Mouse (Mus musculus): Measurements from ENCODE around the gene Supt3.

Supt3 gene

DNA sequence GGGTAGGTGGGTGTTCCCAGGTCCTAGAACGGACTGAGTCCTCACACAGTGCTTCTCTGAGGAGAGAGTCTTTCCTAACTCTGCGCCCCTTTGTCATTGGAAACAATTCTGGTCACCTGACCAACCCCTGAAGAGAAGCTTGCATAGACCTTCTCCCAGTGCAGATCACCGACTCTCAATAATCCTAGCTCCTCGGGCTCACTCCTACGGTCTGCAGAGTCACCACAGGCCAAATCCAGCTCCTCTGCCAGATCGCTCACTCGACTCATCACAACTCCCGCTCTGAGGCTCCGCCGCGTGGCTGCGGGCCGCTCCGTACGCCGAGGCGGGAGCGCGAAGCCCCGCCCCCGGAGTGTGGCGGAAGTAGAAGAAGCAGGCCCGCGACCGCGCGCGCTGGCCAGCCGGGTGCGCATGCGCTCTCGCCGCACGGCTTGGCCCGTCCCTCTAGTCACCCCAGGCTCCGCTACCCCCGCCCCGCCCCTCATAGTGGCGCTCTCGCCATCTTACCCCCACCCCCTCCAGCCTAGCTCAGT, at the start of gene Supt3:
TSS of gene Supt3 (plus strand) at position 415 of the 533 bp plus-strand sequence.
- peak; percentile 97 for DNase-seq

DNA sequence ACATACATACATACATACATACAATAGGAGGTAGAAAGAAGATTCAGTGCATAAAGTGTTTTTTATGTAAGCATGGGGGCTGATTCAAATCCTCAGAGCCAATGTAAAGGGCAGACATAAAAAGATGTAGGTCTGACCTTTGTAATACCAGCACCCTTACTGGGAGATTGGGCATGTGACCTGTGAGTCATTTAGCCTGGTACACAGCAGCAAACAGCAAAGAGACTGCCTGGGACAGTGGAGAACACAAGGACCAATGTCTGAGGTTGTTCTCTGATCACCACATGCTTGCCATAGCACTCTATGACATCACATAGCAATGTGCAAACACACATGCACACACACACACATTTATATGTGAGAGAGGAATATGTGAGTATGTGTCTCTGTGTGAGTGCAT, 49.3 kb upstream of the Supt3 start:
- DNase-seq, result no peak

DNA sequence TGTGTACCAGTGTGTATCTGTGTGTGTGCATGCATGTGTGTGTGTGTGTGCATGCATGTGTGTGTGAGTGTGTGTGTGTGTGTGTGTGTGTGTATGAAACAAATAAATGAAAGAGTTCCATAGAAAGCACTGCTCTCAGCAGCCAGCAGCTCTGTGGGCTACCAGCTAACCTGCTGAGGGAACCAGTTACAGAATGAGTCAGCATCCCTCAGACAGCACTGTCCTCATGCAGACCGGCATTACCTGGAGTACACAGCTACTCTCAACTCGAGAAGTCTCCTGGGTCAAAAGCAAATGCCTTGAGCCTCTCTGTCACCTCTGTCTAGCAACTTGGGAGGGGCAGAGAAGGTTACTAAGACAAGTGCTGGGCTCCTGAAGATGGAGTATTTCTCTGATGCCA, 48.5 kb upstream of the Supt3 start:
- no peak for DNase-seq

DNA sequence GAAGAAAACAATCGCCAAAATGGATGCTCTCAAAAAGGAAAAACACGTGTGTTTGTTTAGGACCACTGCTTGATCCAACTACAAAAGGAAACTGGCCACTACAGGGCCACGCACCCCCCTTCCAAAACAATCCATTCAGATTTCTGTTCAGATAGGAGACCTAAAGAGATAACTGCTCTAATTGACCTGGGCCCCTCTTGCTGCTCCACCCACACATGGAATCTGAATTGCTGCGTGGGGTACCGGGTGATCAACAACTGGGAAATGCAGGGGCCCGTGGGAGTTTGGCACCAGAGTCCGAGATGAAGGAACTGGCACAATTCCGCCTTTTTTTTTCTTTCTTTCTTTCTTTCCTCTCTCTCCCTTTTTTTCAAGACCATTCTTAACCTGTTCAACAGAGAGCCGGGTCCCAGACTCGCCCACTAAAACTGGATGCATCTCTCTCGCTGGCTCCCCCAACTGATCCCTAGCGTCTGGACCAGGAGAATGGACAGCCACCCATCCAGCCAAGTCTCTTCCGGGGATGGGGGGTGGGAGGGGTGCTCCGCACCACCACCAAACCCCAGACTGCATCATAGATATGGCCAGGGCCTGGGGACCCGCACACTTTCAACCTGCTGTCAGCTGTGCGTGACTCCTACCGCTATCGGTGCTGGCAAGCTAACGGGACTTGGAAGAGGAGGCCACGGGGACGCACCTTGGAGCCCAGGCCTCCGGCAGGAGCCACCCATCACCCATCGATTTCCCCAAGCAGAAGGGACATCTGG, 43.2 kb upstream of the Supt3 start:
- DNase-seq, result no peak

DNA sequence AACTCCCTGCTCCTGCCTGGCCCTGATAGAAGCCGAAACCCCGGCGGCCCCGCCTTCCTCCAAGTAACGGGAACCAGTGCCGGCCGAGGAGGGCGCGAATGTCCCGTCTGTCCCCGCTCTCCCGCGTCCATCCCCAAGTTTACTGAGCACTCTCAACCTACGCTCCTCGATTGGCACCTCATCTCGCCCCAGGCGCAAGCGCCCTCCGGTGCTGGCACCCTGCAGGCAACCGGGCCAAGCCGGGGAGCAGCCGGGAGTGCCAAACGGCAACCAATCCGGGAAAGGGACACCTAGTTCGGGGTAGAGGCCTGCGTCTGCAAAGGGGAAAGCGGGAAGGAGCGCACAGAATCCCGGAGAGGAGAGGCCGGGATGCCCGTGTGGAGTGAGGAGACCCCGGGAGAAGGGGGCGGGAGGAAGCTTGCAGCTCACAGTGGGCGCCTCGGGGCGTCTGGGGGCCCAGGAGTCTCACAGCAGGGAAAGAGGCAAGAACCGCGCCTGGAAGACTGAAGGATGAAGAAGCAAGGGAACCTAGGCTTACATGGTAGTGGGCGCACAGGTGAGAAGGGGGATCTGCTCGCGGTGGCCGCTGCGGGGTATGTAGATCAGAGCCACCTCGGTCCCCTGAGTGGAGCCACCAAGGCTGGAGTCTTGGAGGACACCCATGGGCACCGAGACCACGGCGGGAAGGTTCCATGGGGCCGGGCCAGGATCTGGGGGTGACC, 42.3 kb upstream of the Supt3 start:
- peak; percentile 39 to 49 for DNase-seq

DNA sequence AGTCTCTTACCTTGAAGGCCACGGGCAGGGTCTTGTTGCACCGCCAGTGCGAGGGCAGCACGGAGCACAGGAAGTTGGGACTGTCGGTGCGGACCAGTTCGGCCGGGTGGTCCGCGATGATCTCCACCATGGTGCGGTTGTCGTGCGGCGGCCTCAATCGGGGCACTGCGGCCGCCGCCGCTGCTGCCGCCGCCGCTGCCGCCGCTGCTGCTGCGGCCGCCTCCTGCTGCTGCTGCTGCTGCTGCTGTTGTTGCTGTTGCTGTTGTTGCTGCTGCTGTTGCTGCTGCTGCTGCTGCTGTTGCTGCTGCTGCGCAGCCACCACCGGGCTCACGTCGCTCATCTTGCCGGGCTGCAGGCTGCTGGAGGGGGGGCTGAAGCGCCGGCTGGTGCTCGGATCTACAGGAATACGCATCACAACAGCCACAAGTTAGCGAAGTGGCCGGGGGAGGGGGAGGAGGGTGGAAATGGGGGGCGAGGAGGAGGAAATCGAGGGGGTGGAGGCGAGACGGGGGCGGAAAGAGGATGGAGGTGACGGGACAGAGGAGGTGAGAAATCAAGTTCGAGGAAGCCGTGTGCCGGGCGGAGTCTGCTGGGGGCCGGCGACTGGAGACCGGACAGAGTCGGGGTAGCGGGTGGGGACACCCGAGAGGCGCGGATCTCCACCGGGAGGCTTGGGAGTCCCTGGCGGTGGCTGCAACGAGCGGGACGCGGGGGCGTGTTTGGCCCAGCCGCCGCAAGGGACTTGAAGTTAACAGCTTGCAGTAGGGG, 41.5 kb upstream of the Supt3 start:
- DNase-seq, result peak; percentile 63 to 67

DNA sequence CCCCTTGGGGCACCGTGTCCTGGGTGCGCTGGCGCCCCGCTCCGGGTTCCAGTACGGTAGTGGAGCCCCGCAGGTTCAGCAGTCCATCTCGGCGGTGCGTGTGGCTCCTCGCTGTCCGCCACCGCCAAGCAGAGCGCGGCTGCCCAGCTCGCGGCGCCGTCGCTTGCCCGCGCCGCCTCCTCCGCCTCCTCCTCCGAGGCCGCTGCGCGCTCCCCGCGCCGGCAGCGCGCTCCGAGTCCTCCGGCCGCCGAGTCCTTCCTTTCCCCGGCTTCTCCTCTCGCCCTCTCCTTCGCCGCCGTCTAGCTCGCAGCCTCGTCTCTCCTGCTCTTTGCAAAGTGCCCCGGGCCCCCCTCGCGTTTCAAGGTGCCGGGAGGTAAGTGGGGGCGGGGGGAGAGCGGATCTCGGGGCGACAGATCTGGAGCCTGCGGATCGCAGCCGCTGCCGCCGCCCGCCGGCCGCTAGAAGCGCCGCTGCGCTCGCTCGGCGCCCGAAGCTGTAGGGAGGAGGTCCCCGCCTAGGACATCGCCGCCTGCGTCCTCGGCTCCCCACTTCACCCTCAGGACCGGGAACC, 40.9 kb upstream of the Supt3 start:
- DNase-seq, result peak; percentile 73 to 79

DNA sequence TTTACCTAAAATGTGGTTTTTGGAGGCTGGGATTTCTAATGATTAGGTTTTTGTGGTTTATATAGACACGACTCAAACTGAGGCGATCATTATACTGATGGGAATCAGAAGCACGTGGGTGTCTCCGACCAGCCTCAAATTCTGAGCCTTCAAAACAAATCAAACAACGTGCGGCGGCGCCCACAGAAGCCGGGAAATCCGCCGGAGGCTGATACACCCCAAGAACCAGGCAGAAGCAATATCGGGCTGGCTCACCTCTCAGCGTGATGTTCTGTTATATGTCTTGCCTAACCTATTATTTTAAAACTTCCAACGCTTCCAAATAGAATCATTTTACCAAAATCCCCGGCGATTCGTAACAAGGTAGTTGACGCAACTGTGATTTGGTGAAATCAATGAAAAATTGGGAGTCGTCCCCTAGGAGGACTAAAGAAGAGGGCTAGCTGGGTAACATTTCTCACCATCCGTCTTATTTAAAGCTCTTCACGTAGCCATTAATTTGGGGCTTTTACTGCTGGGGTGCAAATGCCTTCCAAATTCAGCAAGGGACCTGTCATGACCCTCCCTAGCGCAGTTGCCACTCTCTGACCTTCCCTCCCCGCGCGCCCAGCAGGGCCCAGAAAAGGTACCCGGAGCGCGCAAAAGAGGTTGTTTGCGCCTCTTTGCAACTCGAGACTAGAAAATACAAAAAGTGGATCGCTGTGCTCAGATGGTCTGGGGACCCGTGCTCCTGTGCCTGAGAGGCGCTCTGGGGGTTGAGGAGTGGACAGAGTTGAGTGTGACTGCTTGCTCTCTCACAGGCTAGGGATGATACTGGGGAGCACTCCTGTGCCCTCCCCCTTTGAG, 39.5 kb upstream of the Supt3 start:
- peak; percentile 35 to 41 for DNase-seq

DNA sequence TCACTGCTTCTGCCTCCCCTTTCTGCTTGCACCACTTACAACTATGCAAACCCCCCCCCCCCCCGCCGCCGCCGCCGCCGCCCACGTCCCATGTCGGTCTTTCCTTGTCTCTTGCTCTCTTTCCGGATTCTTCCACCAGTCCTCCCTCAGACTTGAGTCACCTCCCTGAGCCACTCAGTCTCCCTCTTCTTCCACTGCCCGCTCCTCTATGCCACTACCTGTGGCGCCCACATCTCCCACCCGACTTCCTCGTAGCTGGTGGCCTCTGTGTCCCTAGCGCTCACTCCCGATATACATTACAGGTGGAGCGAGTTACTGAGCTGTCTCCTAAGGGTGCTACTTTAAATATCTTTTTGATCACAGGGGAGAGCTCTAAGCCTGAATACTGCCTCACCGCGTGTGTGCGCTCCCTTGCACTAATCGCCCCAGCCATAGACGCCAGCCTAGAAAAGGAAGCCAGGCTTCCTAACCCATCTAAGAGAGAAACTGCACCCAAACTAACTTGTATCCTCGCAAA, 38.8 kb upstream of the Supt3 start:
- DNase-seq, result no peak

DNA sequence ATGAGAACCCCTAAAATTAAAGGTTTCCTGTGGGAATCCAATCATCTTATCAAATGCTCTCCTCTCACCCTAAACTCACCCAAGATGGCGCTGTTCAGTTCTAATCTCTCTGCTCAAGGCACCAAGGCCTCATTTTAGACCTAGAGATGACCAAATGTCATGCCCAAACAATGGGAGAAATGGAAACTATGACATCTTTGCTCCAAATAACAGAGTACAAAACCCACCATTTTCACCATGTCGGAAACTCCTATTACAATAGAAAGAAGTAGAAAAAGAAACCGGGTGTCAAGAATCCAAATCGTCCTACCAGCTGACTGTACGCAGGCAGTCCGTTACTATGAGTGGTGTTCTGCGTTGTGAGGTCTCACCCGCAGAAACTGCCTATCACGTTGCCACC, 34.7 kb upstream of the Supt3 start:
- no peak for DNase-seq

DNA sequence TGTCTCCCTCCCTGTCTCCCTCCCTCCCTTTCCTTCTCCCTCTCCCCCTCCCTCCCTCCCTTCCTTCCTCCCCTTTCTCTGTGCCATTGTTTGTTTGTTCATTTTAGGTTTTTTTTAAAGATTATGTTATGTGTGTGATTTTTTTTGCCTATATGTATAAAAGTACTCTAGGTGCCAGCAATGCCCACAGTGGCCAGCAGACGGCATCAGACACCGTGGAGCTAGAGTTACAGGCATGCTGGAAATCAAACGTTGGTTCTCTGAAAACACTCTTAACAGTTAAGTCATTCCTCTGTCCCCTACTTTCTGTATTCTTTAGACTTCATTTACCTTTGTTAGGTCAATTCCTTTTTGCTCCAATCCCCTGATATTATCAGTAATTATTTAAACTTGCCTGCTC, 33.2 kb upstream of the Supt3 start:
- DNase-seq, result no peak

DNA sequence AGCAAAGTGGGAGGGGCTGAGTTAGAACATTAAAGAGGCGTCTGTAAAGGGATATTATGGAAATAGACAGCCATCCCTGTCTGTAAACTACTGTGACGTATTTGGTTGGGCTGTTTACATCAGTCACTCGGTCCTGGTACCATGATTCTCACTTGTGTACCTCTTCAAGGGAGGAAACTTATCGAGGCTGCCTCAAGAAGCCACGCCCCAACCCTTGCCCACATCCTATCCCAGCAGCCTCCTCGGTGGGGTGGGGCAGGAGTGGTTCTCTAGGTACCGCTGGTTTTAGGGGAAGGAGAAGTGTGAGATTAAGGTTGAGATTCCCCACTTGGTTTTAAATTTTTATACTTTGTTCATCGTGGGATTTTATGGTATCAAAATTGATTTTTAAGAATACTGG, 31.6 kb upstream of the Supt3 start:
- DNase-seq, result no peak

DNA sequence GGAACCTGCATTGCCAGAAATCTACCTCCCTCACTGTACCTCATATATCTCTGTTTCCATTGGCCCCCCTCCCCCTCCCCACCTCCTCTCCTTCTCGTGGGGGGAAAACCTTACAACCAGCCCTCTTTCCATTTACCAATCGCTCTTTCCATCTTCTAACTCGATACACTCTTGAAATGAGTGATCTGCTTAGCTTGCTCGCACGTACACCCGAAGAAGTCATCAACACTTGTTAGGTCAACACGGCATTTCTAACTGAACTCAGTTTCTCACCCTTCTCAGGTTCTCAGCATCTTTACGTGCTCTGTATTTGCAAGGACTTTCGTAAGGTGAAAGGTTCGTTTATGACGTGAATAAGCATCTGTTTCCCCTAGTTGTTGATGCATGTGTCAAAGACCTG, 10.6 kb upstream of the Supt3 start:
- DNase-seq, result no peak

DNA sequence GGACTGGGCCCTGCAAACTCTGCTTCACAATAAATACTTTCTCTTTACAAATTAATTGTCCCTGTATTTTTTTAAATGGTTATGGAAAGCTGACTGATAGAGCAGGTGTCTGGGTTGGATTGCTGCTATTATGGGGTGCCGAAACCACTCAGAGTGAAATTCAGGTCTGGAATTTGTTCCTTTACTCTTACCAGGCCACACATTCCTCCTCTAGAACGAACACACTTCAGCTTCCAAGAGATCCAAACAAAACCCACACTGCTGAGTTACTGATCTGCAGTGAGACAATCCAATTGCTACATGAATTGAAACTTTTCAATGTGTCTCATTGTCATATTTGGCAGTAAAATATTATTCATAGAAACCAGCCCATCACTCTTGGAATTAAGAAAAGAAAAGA, 10.0 kb upstream of the Supt3 start:
- no peak for DNase-seq

DNA sequence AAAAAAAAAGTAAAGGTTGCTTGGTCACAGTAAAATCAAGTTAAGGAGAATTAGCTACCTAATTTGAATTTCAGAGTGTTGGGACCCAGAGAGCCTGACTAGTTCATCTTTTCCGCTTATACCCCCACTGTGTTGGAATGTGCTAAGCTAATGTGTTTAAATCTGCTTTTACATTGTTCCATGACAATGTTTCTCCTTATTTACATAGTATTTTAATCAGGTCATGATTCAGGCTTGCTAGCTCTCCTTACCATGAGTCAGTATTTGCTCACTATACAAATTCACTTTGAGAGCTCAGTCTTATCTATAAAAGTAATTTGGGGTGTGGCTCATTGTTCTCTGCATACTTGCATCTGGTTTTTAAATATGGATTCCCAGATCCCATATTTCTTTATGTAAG, 9.6 kb upstream of the Supt3 start:
- no peak for DNase-seq

DNA sequence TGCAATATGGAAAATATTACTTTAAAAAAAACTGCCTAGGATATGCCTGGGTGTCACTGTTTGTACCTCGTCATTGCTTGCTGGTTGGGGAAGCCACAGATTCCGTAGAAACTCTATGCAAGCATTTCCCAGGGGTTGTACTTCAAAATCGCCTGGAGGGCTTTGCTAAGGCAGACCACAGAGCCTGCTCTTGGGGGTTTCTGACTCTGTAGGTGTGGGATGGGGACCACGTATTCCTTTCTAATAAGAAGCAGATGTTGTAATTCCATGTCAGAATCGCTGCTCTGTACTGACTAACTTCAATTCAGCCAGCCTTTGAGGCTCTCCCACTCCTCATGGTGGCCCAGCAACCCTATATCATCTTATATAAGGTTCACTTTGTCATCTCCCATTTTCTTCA, 8.4 kb upstream of the Supt3 start:
- DNase-seq, result no peak

DNA sequence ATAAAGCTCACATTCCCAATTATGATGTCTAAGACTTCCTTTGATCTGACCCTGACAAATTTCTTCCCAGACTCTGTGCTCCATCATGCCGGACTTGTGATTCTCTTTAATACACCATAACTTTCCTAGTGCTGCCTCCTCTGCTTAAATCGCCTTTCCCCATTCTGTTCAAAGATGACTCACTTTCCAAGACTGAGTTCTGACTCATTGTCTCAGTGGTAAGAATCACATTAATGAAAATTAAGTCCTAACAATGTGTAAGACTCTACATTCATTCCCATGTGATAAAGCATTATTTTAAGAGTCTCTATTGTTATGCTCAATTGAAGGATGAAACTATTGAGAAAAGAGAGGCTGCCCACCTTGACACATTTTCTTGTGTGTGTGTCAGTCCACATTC, 6.1 kb upstream of the Supt3 start:
- DNase-seq, result no peak

DNA sequence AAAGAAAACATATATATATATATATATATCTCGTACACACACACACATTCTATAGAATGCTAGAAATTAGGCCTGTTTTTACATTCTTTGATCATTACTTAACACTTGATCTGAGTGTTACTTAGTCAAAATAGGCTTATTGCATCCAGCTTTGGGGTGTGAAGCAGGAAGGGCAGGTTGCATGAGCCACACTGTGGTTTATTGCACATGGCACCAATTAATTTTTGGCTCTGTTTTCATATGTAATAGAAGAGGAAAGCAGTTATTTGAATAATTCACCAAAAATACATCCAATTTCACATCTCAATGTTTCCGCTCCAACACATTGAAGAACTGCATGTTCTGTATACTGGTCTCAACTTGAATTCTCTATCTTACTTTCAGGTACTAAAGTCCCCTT, 4.4 kb upstream of the Supt3 start:
- no peak for DNase-seq

DNA sequence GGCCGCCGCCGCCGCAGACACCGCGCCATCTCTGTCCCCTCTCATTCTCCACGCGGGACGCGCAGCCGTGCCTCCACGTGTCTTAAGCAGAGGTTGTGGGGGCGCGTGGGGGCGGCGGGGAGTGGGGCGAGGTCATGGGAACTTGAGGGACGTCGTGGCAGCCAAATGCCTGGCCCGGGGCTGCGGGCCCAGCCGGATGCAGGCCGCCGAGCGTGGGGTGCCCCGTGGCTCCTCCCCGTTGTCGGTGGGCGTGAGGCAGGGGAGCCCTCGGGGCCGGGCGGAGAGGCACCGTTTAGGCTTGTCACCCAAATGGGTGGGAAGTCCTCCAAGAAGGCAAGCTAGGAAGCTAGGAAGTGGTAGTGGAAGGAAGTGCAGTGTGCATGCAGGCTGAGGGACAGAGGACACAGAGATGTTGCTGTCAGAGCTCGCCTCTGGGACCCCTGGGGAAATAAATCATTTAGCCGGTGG, 419 bp downstream of the Supt3 start:
- peak; percentile 83 to 87 for DNase-seq

DNA sequence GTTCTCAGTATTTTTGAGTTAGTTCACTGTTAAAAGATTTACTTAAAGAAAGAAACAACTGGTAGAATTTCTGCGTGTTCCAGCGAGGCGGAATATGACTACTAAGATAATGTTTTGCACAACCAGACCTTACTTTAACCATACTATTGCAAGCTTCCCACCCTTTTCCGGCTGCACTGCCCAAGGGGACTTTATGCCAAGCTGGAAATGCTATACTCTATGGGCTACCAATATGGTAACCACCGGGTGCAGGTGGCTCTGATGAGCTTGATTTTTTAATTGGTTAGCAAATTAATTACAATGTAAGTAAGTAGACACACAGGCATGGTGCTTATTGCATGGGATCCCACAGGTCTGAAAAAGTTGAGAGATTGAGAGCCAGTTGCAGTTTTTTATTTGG, 1.2 kb downstream of the Supt3 start:
- no peak for DNase-seq

DNA sequence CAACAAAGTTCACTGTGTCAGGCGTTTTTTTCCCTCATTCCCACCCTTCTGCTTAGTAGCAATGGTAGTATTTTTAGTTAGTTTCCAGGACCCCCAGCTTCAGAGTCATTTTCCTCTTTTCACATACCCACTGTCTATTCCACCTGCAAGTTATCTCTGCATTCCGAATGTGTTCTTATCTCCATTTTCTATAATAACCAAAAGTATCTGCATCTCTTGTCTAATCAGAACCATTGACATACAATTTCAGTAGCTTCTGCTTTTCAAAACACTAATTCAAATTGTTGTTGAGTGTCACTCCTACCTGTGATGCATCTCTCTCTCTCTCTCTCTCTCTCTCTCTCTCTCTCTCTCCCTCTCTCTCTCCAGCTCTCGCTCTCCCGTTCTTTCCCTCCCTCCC, 3.4 kb downstream of the Supt3 start:
- DNase-seq, result no peak

DNA sequence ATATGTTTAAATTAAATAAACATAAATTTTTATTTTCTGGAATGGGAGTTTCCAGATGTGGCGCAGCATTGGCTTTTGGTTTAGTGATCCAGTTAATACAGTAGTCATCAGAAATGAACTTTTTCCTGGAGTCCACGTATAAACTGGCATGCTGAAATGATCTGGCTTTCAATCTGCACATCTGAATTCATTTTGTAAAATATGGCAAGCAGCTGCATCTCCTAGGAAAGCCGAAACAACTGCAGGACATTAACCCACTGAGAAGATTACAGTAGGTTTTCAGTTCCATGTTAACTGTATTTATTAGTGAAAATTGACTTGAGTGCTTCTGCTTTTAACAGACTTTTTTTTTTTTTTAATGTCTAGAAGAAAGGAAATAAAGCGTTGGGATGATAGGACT, 5.4 kb downstream of the Supt3 start:
- no peak for DNase-seq

Measured in thymus, postnatal 36 days (tissue).